Mouse (Mus musculus): ENCODE results near the gene Lrrc20.
"Not testable (repeated sequence)": the region's sequence is repeated elsewhere in the genome, so short reads cannot be mapped to it uniquely, and the experiment has no call there.

Gene Lrrc20

GRCm38 (mm10) chr10:61475594-61476439, at the start of gene Lrrc20:
TSS of gene Lrrc20 (plus strand) at chr10:61475801.
- DNase-seq (ENCODE audit: low read depth, low spot score) = peak; percentile 89

GRCm38 (mm10) chr10:61426251-61426757, 49.3 kb upstream of the Lrrc20 start:
- no peak for DNase-seq (ENCODE audit: low read depth, low spot score)

GRCm38 (mm10) chr10:61427951-61428350, 47.6 kb upstream of the Lrrc20 start:
- no peak for DNase-seq (ENCODE audit: low read depth, low spot score)

- no peak for DNase-seq (ENCODE audit: low read depth, low spot score)
These were observed 47.2 kb upstream of the Lrrc20 start for GRCm38 (mm10) chr10:61428416-61428815.

GRCm38 (mm10) chr10:61429043-61429442, 46.6 kb upstream of the Lrrc20 start:
- DNase-seq (ENCODE audit: low read depth, low spot score) = no peak

GRCm38 (mm10) chr10:61431375-61431774, 44.2 kb upstream of the Lrrc20 start:
- no peak for DNase-seq (ENCODE audit: low read depth, low spot score)

GRCm38 (mm10) chr10:61440202-61440800, 35.3 kb upstream of the Lrrc20 start:
- no peak for DNase-seq (ENCODE audit: low read depth, low spot score)

GRCm38 (mm10) chr10:61443456-61443855, 32.1 kb upstream of the Lrrc20 start:
- no peak for DNase-seq (ENCODE audit: low read depth, low spot score)

GRCm38 (mm10) chr10:61443876-61444275, 31.7 kb upstream of the Lrrc20 start:
- no peak for DNase-seq (ENCODE audit: low read depth, low spot score)

GRCm38 (mm10) chr10:61445016-61445415, 30.6 kb upstream of the Lrrc20 start:
- no peak for DNase-seq (ENCODE audit: low read depth, low spot score)

- DNase-seq (ENCODE audit: low read depth, low spot score) = no peak
These were observed 27.8 kb upstream of the Lrrc20 start for GRCm38 (mm10) chr10:61447581-61448353.

- DNase-seq (ENCODE audit: low read depth, low spot score) = no peak
These were observed 26.8 kb upstream of the Lrrc20 start for GRCm38 (mm10) chr10:61448834-61449233.

- no peak for DNase-seq (ENCODE audit: low read depth, low spot score)
These were observed 24.1 kb upstream of the Lrrc20 start for GRCm38 (mm10) chr10:61451463-61451930.

GRCm38 (mm10) chr10:61451931-61452617, 23.5 kb upstream of the Lrrc20 start:
- no peak for DNase-seq (ENCODE audit: low read depth, low spot score)

- DNase-seq (ENCODE audit: low read depth, low spot score) = peak; percentile 96
These were observed 23.0 kb upstream of the Lrrc20 start, which contains the start of gene Eif4ebp2 for GRCm38 (mm10) chr10:61452645-61453044. TSS of gene Eif4ebp2 (minus strand) at chr10:61452661.

GRCm38 (mm10) chr10:61453171-61453570, 22.4 kb upstream of the Lrrc20 start:
- DNase-seq (ENCODE audit: low read depth, low spot score) = not testable (repeated sequence)

GRCm38 (mm10) chr10:61457182-61457581, 18.4 kb upstream of the Lrrc20 start:
- no peak for DNase-seq (ENCODE audit: low read depth, low spot score)

GRCm38 (mm10) chr10:61465009-61465408, 10.6 kb upstream of the Lrrc20 start:
- DNase-seq (ENCODE audit: low read depth, low spot score) = no peak

GRCm38 (mm10) chr10:61466242-61466641, 9.4 kb upstream of the Lrrc20 start:
- DNase-seq (ENCODE audit: low read depth, low spot score) = no peak

- no peak for DNase-seq (ENCODE audit: low read depth, low spot score)
These were observed 8.7 kb upstream of the Lrrc20 start for GRCm38 (mm10) chr10:61466873-61467272.

GRCm38 (mm10) chr10:61468900-61469299, 6.7 kb upstream of the Lrrc20 start:
- DNase-seq (ENCODE audit: low read depth, low spot score) = no peak

Measured in brain, embryonic 18.5 days (tissue).